Mouse (Mus musculus): ENCODE measurements around the gene Tmem141. TPM values are rescaled to one million over a fixed set of nuclear protein-coding genes. Genes with fewer than 3 reads are reported as not detected.
A peak's percentile ranks its signal among the peaks of the same experiment; 100 is the strongest.

The Tmem141 gene
- polyA plus RNA-seq, 1 experiment from 2014 or later, result 27.8 TPM

- no peak within 1 kb of the TSS for H3K27ac ChIP-seq (ENCODE audit: low read length)
- peaks cover 46% of the 10 kb centered on the region for H3K27me3 ChIP-seq (ENCODE audit: control insufficient read depth, insufficient read depth, low read length)
- no peaks in the 10 kb centered on the region for H3K9me3 ChIP-seq (replicated peaks; ENCODE audit: control insufficient read depth, low read length)
- peak within 1 kb of the TSS; percentile 40 for H3K9ac ChIP-seq (ENCODE audit: low read length)
- H3K4me1 ChIP-seq (ENCODE audit: control insufficient read depth, insufficient read depth, low read length), result peaks cover 37% of the 10 kb centered on the region
- H3K4me3 ChIP-seq (replicated peaks; ENCODE audit: low read length), result peak within 1 kb of the TSS; percentile 38
- H3K36me3 ChIP-seq (ENCODE audit: control insufficient read depth, insufficient read depth, low read length), result peaks cover 4% of the 10 kb centered on the region; the same call in 1 of the 2 replicates
- 4% methylated on average over 19 of the region's 19 CpGs for WGBS
- ATAC-seq (ENCODE audit: insufficient read depth, low FRiP score), result peak; percentile 69
- peak within 1 kb of the TSS; percentile 65 for H3K4me2 ChIP-seq (ENCODE audit: low read depth, low read length)
These were observed 40.4 kb downstream of the Tmem141 start, which contains the start of gene Ajm1 for GRCm38 (mm10) chr2:25581294-25581864. Gene Ajm1, minus strand, starts transcription at chr2:25581757.

- H3K27me3 ChIP-seq (ENCODE audit: control insufficient read depth, insufficient read depth, low read length), result peaks cover 49% of the 10 kb centered on the region
- no peak overlapping the region for H3K27ac ChIP-seq (ENCODE audit: low read length)
- no peak overlapping the region for H3K4me2 ChIP-seq (ENCODE audit: low read depth, low read length)
- no peak for ATAC-seq (ENCODE audit: insufficient read depth, low FRiP score)
- no peaks in the 10 kb centered on the region for H3K9me3 ChIP-seq (replicated peaks; ENCODE audit: control insufficient read depth, low read length)
- no peak overlapping the region for H3K9ac ChIP-seq (ENCODE audit: low read length)
- H3K36me3 ChIP-seq (ENCODE audit: control insufficient read depth, insufficient read depth, low read length), result peaks cover 4% of the 10 kb centered on the region; the same call in 1 of the 2 replicates
- WGBS, result 37% methylated on average over 6 of the region's 6 CpGs
- H3K4me3 ChIP-seq (replicated peaks; ENCODE audit: low read length), result no peak overlapping the region
- H3K4me1 ChIP-seq (ENCODE audit: control insufficient read depth, insufficient read depth, low read length), result peaks cover 44% of the 10 kb centered on the region
These were observed 41.1 kb downstream of the Tmem141 start for GRCm38 (mm10) chr2:25580621-25581101.

GRCm38 (mm10) chr2:25579737-25580460, 41.9 kb downstream of the Tmem141 start:
- Histone ChIP-seq H3K4me1 (ENCODE audit: control insufficient read depth, insufficient read depth, low read length) (peaks cover 46% of the 10 kb centered on the region), H3K9ac (ENCODE audit: low read length) (no peak overlapping the region), H3K9me3 (replicated peaks; ENCODE audit: control insufficient read depth, low read length) (no peaks in the 10 kb centered on the region), H3K36me3 (ENCODE audit: control insufficient read depth, insufficient read depth, low read length) (peaks cover 4% of the 10 kb centered on the region; the same call in 1 of the 2 replicates), H3K27me3 (ENCODE audit: control insufficient read depth, insufficient read depth, low read length) (peaks cover 49% of the 10 kb centered on the region), H3K4me3 (replicated peaks; ENCODE audit: low read length) (peak overlapping the region; percentile 29), H3K4me2 (ENCODE audit: low read depth, low read length) (peak overlapping the region; percentile 48), H3K27ac (ENCODE audit: low read length) (no peak overlapping the region)
- ATAC-seq (ENCODE audit: insufficient read depth, low FRiP score), result no peak
- 3% methylated on average over 27 of the region's 27 CpGs for WGBS

- WGBS, result 4% methylated on average over 77 of the region's 77 CpGs
These were observed 42.7 kb downstream of the Tmem141 start for GRCm38 (mm10) chr2:25578796-25579736.

DNA sequence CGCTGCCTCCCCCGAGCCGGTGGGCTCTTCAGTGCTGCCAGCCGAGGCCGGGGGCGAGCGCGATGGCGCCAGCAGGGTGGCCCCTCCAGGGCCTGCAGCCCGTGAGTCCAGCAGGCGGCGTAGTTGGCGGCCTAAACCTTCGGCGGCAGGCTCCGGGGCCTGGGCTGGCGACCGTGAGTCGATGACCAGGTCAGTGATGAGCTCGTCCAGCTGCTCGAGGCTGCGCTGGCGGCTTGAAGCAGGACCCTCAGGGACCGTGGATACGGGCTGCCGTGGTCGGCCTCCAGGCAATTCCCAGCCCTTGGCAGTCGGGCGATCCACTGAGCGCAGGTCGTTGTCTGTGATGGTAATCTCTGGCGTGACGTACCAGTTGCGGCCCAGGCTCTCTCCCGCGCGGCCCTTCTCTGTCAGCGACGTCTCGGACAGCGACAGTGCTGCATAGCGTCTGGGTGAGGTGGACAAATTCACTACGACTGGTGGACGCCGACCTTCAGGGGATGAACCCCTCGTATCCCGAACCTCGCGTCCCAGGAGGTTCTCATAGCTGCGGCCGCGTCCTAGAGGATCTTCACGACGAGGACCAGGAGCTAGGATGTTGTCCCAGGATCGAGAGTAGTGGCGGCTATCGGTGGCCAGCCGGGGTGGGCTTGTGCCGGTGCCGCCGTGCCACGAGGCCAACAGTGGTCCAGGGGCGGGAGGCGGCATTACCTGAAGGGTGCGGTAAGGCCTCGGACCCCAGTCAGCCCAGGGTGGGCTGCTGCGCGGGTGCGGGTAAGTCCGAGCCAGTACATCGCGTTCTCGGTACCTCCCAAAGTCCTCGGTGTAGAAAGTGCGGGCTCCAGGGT, 43.6 kb downstream of the Tmem141 start:
- peaks cover 49% of the 10 kb centered on the region for H3K27me3 ChIP-seq (ENCODE audit: control insufficient read depth, insufficient read depth, low read length)
- peak overlapping the region; percentile 29 for H3K4me3 ChIP-seq (replicated peaks; ENCODE audit: low read length)
- no peaks in the 10 kb centered on the region; the same call in 1 of the 2 replicates for H3K36me3 ChIP-seq (ENCODE audit: control insufficient read depth, insufficient read depth, low read length)
- H3K27ac ChIP-seq (ENCODE audit: low read length), result no peak overlapping the region
- ATAC-seq (ENCODE audit: insufficient read depth, low FRiP score), result no peak
- no peaks in the 10 kb centered on the region for H3K9me3 ChIP-seq (replicated peaks; ENCODE audit: control insufficient read depth, low read length)
- peaks cover 55% of the 10 kb centered on the region for H3K4me1 ChIP-seq (ENCODE audit: control insufficient read depth, insufficient read depth, low read length)
- peak overlapping the region; percentile 39 for H3K4me2 ChIP-seq (ENCODE audit: low read depth, low read length)
- H3K9ac ChIP-seq (ENCODE audit: low read length), result peak overlapping the region; percentile 47; the same call in 1 of the 2 replicates
- 7% methylated on average over 75 of the region's 75 CpGs for WGBS

More at GRCm38 (mm10) chr2:25578796-25579736, 42.7 kb downstream of the Tmem141 start:
- Histone ChIP-seq H3K4me2 (ENCODE audit: low read depth, low read length) (peak overlapping the region; percentile 48), H3K9ac (ENCODE audit: low read length) (no peak overlapping the region), H3K9me3 (replicated peaks; ENCODE audit: control insufficient read depth, low read length) (no peaks in the 10 kb centered on the region), H3K36me3 (ENCODE audit: control insufficient read depth, insufficient read depth, low read length) (peaks cover 1% of the 10 kb centered on the region; the same call in 1 of the 2 replicates), H3K27me3 (ENCODE audit: control insufficient read depth, insufficient read depth, low read length) (peaks cover 49% of the 10 kb centered on the region), H3K4me3 (replicated peaks; ENCODE audit: low read length) (peak overlapping the region; percentile 29), H3K27ac (ENCODE audit: low read length) (no peak overlapping the region), H3K4me1 (ENCODE audit: control insufficient read depth, insufficient read depth, low read length) (peaks cover 48% of the 10 kb centered on the region)
- ATAC-seq (ENCODE audit: insufficient read depth, low FRiP score), result no peak

DNA sequence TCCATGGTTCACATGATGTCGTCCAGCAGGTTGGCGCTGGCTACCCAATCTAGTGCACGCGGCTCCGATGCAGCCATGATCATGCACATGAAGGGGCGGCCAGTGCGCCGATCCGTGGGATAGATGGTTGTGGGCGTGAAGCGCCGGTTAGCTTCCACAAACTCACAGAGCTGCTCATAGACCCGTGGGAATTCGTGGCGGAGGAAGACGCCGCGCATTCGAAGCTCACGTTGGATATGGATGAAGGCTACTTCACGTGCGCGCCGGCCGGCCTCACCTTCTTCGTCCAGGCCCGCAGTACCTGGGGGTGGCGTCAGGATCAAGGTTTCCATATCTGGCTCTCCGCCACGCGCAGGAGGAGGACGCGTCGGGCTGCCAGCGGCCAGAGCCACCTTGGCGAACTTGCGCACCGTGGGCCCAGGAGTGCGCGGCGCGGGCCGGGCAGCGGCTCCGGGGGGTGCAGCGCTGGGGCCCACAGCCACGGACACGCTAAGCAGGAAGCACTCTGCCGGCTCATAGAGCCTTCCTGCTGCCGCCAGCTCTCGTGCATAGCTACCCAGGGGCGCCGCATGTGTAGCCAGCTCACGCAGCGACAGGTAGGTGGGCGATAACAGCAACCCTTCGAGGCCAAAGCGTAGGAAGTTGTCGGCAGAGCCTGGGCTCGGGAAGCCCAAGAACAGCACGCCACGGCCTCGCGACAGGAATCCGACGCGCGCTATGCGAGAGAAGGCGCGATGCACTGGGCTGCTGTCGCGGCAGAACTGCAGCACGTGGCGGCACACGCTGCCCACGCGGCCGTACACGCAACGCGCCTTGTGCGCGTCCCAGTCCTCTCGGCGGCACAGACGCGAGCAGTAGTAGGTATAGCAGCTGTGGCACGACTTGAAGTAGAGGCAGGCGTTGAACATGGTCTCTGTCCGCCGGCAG, 44.6 kb downstream of the Tmem141 start:
- ATAC-seq (ENCODE audit: insufficient read depth, low FRiP score), result no peak
- H3K4me1 ChIP-seq (ENCODE audit: control insufficient read depth, insufficient read depth, low read length), result peaks cover 49% of the 10 kb centered on the region
- 17% methylated on average over 90 of the region's 92 CpGs for WGBS
- H3K9me3 ChIP-seq (replicated peaks; ENCODE audit: control insufficient read depth, low read length), result no peaks in the 10 kb centered on the region
- peak overlapping the region; percentile 47; the same call in 1 of the 2 replicates for H3K9ac ChIP-seq (ENCODE audit: low read length)
- no peaks in the 10 kb centered on the region for H3K36me3 ChIP-seq (ENCODE audit: control insufficient read depth, insufficient read depth, low read length)
- peak overlapping the region; percentile 39 for H3K4me2 ChIP-seq (ENCODE audit: low read depth, low read length)
- peaks cover 49% of the 10 kb centered on the region for H3K27me3 ChIP-seq (ENCODE audit: control insufficient read depth, insufficient read depth, low read length)
- H3K4me3 ChIP-seq (replicated peaks; ENCODE audit: low read length), result peak overlapping the region; percentile 25
- H3K27ac ChIP-seq (ENCODE audit: low read length), result no peak overlapping the region

DNA sequence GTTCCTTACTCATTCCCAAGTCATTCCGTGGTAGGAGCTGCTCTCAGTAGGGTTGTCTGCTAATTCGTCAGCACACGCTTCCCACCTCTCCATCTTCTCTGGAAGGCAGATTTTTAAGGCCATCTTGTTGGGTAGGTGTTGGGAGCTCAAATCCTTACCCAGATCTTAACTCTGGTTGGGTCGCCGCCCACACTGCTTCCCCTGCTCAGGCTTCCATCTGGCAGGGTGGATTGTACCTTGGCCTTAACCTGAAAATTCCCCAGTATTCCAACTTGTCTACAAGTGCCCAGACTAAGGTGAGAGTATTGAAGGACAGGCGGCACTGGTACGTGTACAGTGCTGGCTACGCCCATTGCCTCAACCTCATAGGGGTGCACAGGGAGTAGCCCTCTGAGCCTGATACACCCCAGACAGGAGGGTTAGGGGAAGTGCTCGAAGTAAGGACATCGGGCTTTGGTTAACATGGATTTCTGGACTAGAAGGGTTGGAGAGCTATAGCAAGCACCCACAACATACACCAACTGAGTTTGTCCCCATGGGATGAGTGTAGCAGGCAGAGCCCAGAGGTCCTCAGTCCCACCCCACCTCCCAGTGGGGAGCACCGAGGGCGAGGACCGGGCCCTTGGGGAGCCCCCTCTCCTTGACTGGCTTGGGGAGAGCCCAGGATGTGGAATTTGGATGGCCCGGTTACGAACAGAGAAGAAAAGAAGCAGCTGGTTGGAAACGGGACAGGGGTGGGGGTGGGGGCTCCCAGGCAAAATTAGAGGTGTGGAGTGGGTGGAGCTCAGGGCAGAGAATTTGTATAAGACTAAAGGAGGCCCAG, 45.6 kb downstream of the Tmem141 start:
- no peak overlapping the region for H3K27ac ChIP-seq (ENCODE audit: low read length)
- WGBS, result 68% methylated on average over 16 of the region's 16 CpGs

More for the DNA sequence above, 45.6 kb downstream of the Tmem141 start:
- Histone ChIP-seq H3K27me3 (ENCODE audit: control insufficient read depth, insufficient read depth, low read length) (peaks cover 49% of the 10 kb centered on the region), H3K36me3 (ENCODE audit: control insufficient read depth, insufficient read depth, low read length) (no peaks in the 10 kb centered on the region), H3K9me3 (replicated peaks; ENCODE audit: control insufficient read depth, low read length) (no peaks in the 10 kb centered on the region), H3K4me1 (ENCODE audit: control insufficient read depth, insufficient read depth, low read length) (peaks cover 41% of the 10 kb centered on the region), H3K9ac (ENCODE audit: low read length) (peak overlapping the region; percentile 87; the same call in 1 of the 2 replicates), H3K4me3 (replicated peaks; ENCODE audit: low read length) (no peak overlapping the region), H3K4me2 (ENCODE audit: low read depth, low read length) (peak overlapping the region; percentile 96; the same call in 1 of the 2 replicates)
- ATAC-seq (ENCODE audit: insufficient read depth, low FRiP score), result no peak

Measured in stomach, embryonic 16.5 days (tissue).